Mouse (Mus musculus) retina, postnatal 1 day (tissue): ENCODE measurements around the gene Marc2.

Experiments
- DNase-seq: peaks from one replicate; pipeline ENCODE4 v3.0.0-alpha.2; 2012

Gene Marc2

GRCm38 (mm10) chr1:184846092-184846750 is at the start of gene Marc2:
Marc2 (minus strand) TSS chr1:184846451.
- DNase-seq, result no peak

- DNase-seq, result no peak
These were observed 45.7 kb upstream of the Marc2 start for GRCm38 (mm10) chr1:184891998-184892397.

GRCm38 (mm10) chr1:184889454-184889853 is 43.2 kb upstream of the Marc2 start:
- DNase-seq, result no peak

GRCm38 (mm10) chr1:184886160-184886559 is 39.9 kb upstream of the Marc2 start:
- no peak for DNase-seq

- peak; percentile 50 for DNase-seq
These were observed 36.3 kb upstream of the Marc2 start, which contains the start of gene C130074G19Rik for GRCm38 (mm10) chr1:184882281-184883268. C130074G19Rik (minus strand) TSS chr1:184883218.

- DNase-seq, result no peak
These were observed 35.6 kb upstream of the Marc2 start for GRCm38 (mm10) chr1:184881861-184882260.

GRCm38 (mm10) chr1:184881211-184881610 is 35.0 kb upstream of the Marc2 start:
- no peak for DNase-seq

GRCm38 (mm10) chr1:184878860-184879259 is 32.6 kb upstream of the Marc2 start:
- no peak for DNase-seq

GRCm38 (mm10) chr1:184877306-184877705 is 31.1 kb upstream of the Marc2 start:
- DNase-seq, result no peak

- DNase-seq, result no peak
These were observed 27.7 kb upstream of the Marc2 start for GRCm38 (mm10) chr1:184873910-184874309.

GRCm38 (mm10) chr1:184872069-184872819 is 26.0 kb upstream of the Marc2 start:
- no peak for DNase-seq

- no peak for DNase-seq
These were observed 25.3 kb upstream of the Marc2 start for GRCm38 (mm10) chr1:184871506-184871905.

- DNase-seq, result no peak
These were observed 24.6 kb upstream of the Marc2 start for GRCm38 (mm10) chr1:184870646-184871385.

- DNase-seq, result no peak
These were observed 23.8 kb upstream of the Marc2 start for GRCm38 (mm10) chr1:184869939-184870565.

GRCm38 (mm10) chr1:184867640-184868120 is 21.4 kb upstream of the Marc2 start:
- DNase-seq, result no peak

GRCm38 (mm10) chr1:184864381-184864801 is 18.1 kb upstream of the Marc2 start:
- no peak for DNase-seq

GRCm38 (mm10) chr1:184862636-184863035 is 16.4 kb upstream of the Marc2 start:
- DNase-seq, result no peak

- DNase-seq, result no peak
These were observed 15.3 kb upstream of the Marc2 start for GRCm38 (mm10) chr1:184861551-184861950.

- no peak for DNase-seq
These were observed 14.0 kb upstream of the Marc2 start for GRCm38 (mm10) chr1:184860276-184860675.

GRCm38 (mm10) chr1:184858253-184858652 is 12.0 kb upstream of the Marc2 start:
- no peak for DNase-seq

- no peak for DNase-seq
These were observed 11.0 kb upstream of the Marc2 start for GRCm38 (mm10) chr1:184857216-184857615.

- DNase-seq, result no peak
These were observed 7.7 kb upstream of the Marc2 start for GRCm38 (mm10) chr1:184853922-184854321.
